Mouse (Mus musculus): ENCODE data around the gene Pgp. TPM values are rescaled to one million over a fixed set of nuclear protein-coding genes. Genes with fewer than 3 reads are reported as not detected.

Gene Pgp
- polyA plus RNA-seq (2015; fragmentation: Nextera tagmentation; extraction: Ambion mirVana) = 74.7 and 81.1 TPM in 2 replicates

GRCm38 (mm10) chr17:24469910-24470602 lies at the start of gene Pgp, which contains the start of gene E4f1:
Gene Pgp, plus strand, starts transcription at chr17:24470392.
Gene E4f1, minus strand, starts transcription at chr17:24470313.

GRCm38 (mm10) chr17:24426471-24427169 lies 43.6 kb upstream of the Pgp start, which contains the start of gene Eci1:
Gene Eci1, plus strand, starts transcription at chr17:24426641.

GRCm38 (mm10) chr17:24442632-24443155 lies 27.5 kb upstream of the Pgp start, which contains the start of gene Dnase1l2:
Gene Dnase1l2, minus strand, starts transcription at chr17:24443105.

DNA sequence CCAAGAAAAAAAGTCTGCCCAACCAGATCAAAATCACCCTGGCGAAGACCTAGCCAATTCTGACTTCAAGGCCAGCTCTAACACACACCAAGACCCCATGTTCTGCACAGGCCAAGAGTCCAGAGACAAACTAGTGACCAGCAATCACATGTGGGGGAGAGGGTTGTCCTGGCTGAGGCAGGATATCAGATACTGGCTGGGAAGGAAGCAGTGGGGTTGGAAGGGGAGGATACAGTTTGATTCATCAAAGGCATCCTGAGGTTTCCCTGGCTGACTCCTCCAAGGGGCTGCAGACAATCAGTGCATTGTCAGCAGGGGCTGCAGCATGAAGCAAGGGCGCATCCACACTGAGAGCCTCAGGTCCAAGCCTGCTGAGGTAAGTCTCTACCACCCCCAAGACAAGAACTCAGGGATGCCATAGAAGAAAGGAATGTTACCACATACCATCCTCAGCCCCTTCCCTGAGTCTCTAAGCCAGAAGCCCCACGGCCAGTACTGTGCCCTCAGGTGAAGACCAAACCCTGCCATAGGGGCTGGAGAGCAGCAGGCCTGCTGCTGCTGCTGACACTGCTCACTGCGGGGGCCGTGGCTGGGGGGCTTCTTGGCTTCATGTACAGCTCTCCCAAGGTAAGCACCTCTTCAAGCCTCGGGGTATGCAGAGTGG lies 3.6 kb downstream of the Pgp start, which contains the start of gene Bricd5:
TSS of gene Bricd5 (plus strand) at position 273 of the 664 bp plus-strand sequence.

DNA sequence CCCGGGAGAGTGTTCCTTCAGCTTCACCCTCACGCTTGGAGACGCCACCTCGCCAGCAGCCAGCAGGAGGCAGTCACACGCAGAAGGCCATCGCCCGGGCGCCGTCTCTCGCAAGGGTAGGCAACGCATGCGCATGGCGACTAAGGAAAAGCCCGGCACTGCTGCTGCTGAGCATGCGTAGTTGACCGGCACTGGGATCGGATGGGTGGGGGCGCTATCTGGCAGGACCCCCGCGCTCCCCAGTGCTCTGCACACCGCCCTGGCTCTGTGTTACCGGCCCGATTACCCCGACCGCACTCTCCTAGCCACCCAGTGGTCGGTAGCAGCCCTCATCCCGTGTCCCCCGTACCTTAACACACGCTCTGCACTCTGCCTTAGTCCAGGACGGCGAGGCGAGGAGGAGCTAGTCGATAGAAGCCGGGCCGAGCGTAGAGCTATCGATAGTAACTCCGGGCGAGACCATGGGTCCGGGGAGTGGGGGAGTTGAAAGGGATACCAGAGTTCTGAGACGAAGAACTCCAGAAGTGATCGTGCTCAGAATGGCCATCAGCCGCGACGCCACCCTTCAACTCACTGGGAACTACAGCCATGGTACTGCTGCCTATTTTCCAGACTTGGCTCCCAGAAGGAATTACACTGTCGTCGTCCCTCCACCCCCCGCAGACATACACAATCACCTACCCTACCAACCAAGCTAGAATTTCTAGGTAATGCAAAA lies 8.6 kb downstream of the Pgp start, which contains the start of gene Mlst8:
TSS of gene Mlst8 (minus strand) at position 416 of the 718 bp plus-strand sequence.

DNA sequence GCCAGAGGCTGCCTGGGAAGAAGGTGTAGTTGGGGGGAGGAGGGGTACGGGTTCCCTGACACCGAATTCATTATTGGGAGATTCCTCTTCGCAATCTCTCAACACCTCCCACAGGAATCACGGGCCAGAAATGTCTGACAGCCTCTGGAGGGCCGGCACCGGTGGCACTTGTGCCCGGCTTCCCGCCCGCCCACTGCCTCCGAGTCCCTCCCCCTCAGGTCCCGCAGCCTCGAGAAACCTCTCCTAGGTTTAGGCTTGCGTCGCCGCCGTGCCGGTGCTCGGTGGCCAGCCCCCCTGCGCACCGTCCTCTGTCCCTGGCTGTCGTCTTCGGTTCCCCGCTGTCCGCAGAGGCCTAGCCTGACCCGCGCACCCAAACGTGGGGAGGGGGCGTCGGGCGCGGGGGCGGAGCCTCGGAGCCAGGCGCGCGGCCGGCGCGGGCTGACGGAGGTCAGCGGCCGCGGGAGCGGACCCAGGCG lies 18.0 kb downstream of the Pgp start, which contains the start of gene Caskin1:
TSS of gene Caskin1 (plus strand) at position 416 of the 476 bp plus-strand sequence.

Other genes with a start within 250 kb of the Pgp start
- 11.2 and 11.8 TPM in 2 replicates for gene Tedc2, start 249.5 kb upstream of the Pgp start, polyA plus RNA-seq (2015; fragmentation: Nextera tagmentation; extraction: Ambion mirVana)
- gene Ccnf, start 218.9 kb upstream of the Pgp start, polyA plus RNA-seq (2015; fragmentation: Nextera tagmentation; extraction: Ambion mirVana) = 62.5 and 70.6 TPM in 2 replicates
- 0.10 and 0.13 TPM in 2 replicates for gene Abca17, start 119.3 kb upstream of the Pgp start, polyA plus RNA-seq (2015; fragmentation: Nextera tagmentation; extraction: Ambion mirVana)
- gene Abca3, start 118.4 kb upstream of the Pgp start, polyA plus RNA-seq (2015; fragmentation: Nextera tagmentation; extraction: Ambion mirVana) = 13.0 and 14.0 TPM in 2 replicates
- 158 and 162 TPM in 2 replicates for gene Rnps1, start 55.8 kb upstream of the Pgp start, polyA plus RNA-seq (2015; fragmentation: Nextera tagmentation; extraction: Ambion mirVana)
- gene Eci1, start 43.8 kb upstream of the Pgp start, polyA plus RNA-seq (2015; fragmentation: Nextera tagmentation; extraction: Ambion mirVana) = 48.9 and 53.5 TPM in 2 replicates
- 1.00 and 1.4 TPM in 2 replicates for gene Dnase1l2, start 27.3 kb upstream of the Pgp start, polyA plus RNA-seq (2015; fragmentation: Nextera tagmentation; extraction: Ambion mirVana)
- 17.4 and 20.1 TPM in 2 replicates for gene E4f1, start 79 bp upstream of the Pgp start, polyA plus RNA-seq (2015; fragmentation: Nextera tagmentation; extraction: Ambion mirVana)
- gene Bricd5, start 3.5 kb downstream of the Pgp start, polyA plus RNA-seq (2015; fragmentation: Nextera tagmentation; extraction: Ambion mirVana) = not detected in 2 replicates
- gene Mlst8, start 8.7 kb downstream of the Pgp start, polyA plus RNA-seq (2015; fragmentation: Nextera tagmentation; extraction: Ambion mirVana) = 14.6 and 17.9 TPM in 2 replicates
- 0.38 and 0.40 TPM in 2 replicates for gene Caskin1, start 18.2 kb downstream of the Pgp start, polyA plus RNA-seq (2015; fragmentation: Nextera tagmentation; extraction: Ambion mirVana)
- 41.7 and 45.4 TPM in 2 replicates for gene Traf7, start 57.5 kb downstream of the Pgp start, polyA plus RNA-seq (2015; fragmentation: Nextera tagmentation; extraction: Ambion mirVana)
- gene Rab26, start 63.8 kb downstream of the Pgp start, polyA plus RNA-seq (2015; fragmentation: Nextera tagmentation; extraction: Ambion mirVana) = 1.5 and 2.3 TPM in 2 replicates
- gene Pkd1, start 79.4 kb downstream of the Pgp start, polyA plus RNA-seq (2015; fragmentation: Nextera tagmentation; extraction: Ambion mirVana) = 4.8 and 12.3 TPM in 2 replicates
- gene Tsc2, start 162.2 kb downstream of the Pgp start, polyA plus RNA-seq (2015; fragmentation: Nextera tagmentation; extraction: Ambion mirVana) = 33.4 and 33.5 TPM in 2 replicates
- gene Nthl1, start 162.3 kb downstream of the Pgp start, polyA plus RNA-seq (2015; fragmentation: Nextera tagmentation; extraction: Ambion mirVana) = 6.9 and 8.2 TPM in 2 replicates
- gene Slc9a3r2, start 179.9 kb downstream of the Pgp start, polyA plus RNA-seq (2015; fragmentation: Nextera tagmentation; extraction: Ambion mirVana) = 32.8 and 46.2 TPM in 2 replicates
- gene Npw, start 188.1 kb downstream of the Pgp start, polyA plus RNA-seq (2015; fragmentation: Nextera tagmentation; extraction: Ambion mirVana) = 0.44 and 0.54 TPM in 2 replicates
- gene Zfp598, start 199.3 kb downstream of the Pgp start, polyA plus RNA-seq (2015; fragmentation: Nextera tagmentation; extraction: Ambion mirVana) = 9.6 and 9.9 TPM in 2 replicates
- gene Syngr3, start 219.6 kb downstream of the Pgp start, polyA plus RNA-seq (2015; fragmentation: Nextera tagmentation; extraction: Ambion mirVana) = 0.06 and 0.11 TPM in 2 replicates
- 31.0 and 32.6 TPM in 2 replicates for gene Gfer, start 225.8 kb downstream of the Pgp start, polyA plus RNA-seq (2015; fragmentation: Nextera tagmentation; extraction: Ambion mirVana)
- 0.81 and 1.3 TPM in 2 replicates for gene Noxo1, start 225.8 kb downstream of the Pgp start, polyA plus RNA-seq (2015; fragmentation: Nextera tagmentation; extraction: Ambion mirVana)
- 35.3 and 37.9 TPM in 2 replicates for gene Tbl3, start 237.3 kb downstream of the Pgp start, polyA plus RNA-seq (2015; fragmentation: Nextera tagmentation; extraction: Ambion mirVana)
- gene Rnf151, start 247.7 kb downstream of the Pgp start, polyA plus RNA-seq (2015; fragmentation: Nextera tagmentation; extraction: Ambion mirVana) = not detected in 2 replicates
- gene Rps2, start 247.7 kb downstream of the Pgp start, polyA plus RNA-seq (2015; fragmentation: Nextera tagmentation; extraction: Ambion mirVana) = 1,569 and 1,600 TPM in 2 replicates